Mouse (Mus musculus) brain, adult 2 months (tissue): ENCODE measurements at regions not wholly inside any gene's neighbourhood (a gene's known extent, or its start where the extent isn't known, plus 50 kb on each side); places are given as distances from the start of the nearest gene placed in this dataset.

Experiments used
- DNase-seq: peaks from one replicate; pipeline ENCODE4 v3.0.0; 2011; ENCODE audit warnings: low read depth, low spot score

- DNase-seq: peak; percentile 3
Observed at GRCm38 (mm10) chr4:73542331-73542730, 65.3 kb upstream of the Gm11238 start.

GRCm38 (mm10) chr4:73531604-73532003 is 76.1 kb upstream of the Gm11238 start:
- DNase-seq: no peak

GRCm38 (mm10) chr4:73524579-73525208 is 83.0 kb upstream of the Gm11238 start:
- no peak for DNase-seq

- DNase-seq: no peak
Observed at GRCm38 (mm10) chr4:73518742-73519384, 88.8 kb upstream of the Gm11238 start.

- DNase-seq: no peak
Observed at GRCm38 (mm10) chr4:73517559-73517958, 90.1 kb upstream of the Gm11238 start.

GRCm38 (mm10) chr4:73516717-73517116 is 91.0 kb upstream of the Gm11238 start:
- no peak for DNase-seq

GRCm38 (mm10) chr4:73506860-73507259 is 100.8 kb upstream of the Gm11238 start:
- DNase-seq: no peak

- DNase-seq: no peak
Observed at GRCm38 (mm10) chr4:73489199-73489598, 84.3 kb upstream of the Gm11487 start.

- DNase-seq: no peak
Observed at GRCm38 (mm10) chr4:73488297-73489049, 83.6 kb upstream of the Gm11487 start.

- no peak for DNase-seq
Observed at GRCm38 (mm10) chr4:73467982-73468565, 63.2 kb upstream of the Gm11487 start.
